Mouse (Mus musculus) WW6 (cell line): ENCODE data around the gene Mon1b.

Experiments used
- DNase-seq: peaks from one replicate; pipeline ENCODE4 v3.0.0-alpha.2; 2013; ENCODE audit warnings: low read depth, low spot score

The Mon1b gene

DNA sequence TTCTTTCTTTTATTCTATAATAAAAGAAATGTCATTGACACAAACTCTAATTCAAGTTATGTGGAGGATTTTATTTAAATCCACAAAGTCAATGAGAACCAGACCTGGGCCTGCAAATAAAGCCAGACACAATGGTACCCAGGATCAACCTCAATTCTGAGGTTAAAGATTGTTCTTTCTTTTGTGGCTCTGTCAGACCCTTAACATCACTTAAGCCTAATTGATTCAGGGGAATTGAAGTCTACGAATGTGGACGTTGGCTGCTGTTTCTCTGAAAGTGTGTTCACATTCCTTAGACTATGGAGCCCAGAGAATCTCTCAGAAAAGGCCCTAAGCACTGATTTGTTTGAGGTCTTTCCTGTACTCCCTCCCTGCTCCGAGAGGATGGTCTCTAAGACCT is 37.9 kb downstream of the Mon1b start:
- DNase-seq, result no peak

DNA sequence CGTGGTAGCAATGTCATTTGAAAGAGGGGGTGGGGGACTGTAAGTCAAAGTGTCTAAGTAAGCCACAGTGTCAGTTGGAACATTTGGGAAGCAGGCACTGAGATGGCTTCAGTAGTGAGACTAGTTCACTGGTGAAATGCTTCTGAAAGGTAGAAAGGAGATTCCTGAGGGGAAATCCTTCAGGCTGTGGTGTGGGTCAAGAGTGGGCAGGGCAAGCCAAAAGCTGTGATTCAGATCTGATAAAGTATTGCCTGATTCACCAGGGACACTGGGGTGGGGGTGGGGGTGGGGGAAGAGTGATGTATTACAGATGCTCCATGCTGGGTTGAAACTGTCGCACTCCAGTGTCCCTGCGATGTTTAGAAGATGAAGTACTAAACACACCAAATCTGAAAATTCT is 39.2 kb downstream of the Mon1b start:
- no peak for DNase-seq

DNA sequence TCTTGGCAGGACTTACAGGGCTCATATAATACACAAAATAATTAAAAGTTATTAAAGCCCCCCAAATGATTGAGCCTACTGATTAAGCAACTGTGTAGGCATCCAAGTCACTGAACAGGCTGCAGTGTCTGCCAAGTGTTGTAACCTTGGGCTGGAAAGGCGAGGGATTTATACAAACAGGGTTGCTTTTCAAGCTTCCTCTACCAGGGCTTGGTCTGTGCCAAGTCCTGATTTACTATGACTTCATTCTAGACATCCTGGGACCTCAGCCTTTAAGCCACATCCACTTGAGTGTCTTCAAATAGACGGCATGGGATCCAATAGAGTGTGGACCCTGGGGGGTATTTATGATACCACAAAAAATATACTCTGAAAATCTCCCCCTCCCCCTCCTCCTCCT is 39.9 kb downstream of the Mon1b start:
- DNase-seq, result no peak

DNA sequence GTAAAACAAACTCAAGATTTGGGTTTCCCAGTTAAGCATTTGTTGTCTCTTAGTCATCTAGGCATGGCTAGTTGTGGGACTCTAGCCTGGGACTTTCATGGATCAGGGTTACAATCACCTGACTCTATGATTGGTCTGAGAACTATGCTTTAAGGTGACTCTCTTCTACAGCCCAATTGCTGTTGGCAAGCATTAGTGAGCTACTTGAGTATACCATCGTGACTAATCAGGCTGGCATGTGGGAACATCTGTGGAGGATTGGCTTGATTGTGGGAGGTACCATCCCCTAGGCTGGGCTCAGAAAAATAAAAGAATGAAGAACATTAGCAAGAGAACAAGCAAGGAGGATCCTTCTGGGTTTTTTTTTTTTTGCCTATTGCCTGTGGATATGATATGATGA is 41.4 kb downstream of the Mon1b start:
- no peak for DNase-seq

- DNase-seq, result no peak
Measured at GRCm38 (mm10) chr8:113679361-113679760, 44.0 kb downstream of the Mon1b start.

GRCm38 (mm10) chr8:113687889-113688542 is 52.6 kb downstream of the Mon1b start:
- DNase-seq, result no peak

DNA sequence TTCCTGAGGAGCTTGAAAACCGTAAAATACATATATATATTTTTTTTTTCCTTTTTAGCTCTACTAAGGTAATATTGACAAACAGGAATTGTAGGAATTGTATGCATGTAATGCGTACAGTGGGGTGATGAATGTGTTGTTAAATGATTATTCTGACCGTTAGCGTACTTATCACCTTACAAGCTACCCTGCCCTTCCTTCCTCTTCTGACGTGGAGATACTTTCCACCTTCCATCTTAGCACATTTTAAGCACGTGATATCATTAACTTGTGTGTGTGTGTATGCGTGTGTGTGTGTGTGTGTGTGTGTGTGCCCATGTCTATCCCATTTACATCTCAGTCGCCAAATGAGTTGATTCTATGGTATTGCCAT is 53.1 kb downstream of the Mon1b start:
- no peak for DNase-seq

GRCm38 (mm10) chr8:113691622-113692343 is 56.4 kb downstream of the Mon1b start:
- no peak for DNase-seq
